In the genomic region with DNA sequence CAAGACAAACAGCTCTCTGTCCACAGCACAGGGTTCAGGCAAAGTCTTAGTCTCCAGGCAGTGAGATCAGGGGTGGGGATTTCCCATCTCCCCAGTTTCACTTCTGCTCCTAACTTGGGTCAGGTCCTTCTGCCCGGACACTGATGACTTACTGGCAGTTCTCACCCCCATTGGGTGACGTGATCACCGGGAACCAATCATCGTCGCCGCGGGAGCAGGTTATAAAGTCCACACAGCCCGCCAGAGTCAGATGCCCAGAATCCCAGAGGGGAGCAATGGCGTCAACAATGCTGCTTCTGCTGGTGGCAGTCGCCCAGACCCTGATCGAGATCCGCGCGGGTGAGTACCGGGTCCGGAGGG, we compare ENCODE assay signal across 8 mouse cellular contexts. TPM values are rescaled to one million over a fixed set of nuclear protein-coding genes. Genes with fewer than 3 reads are reported as not detected.
DNase-seq lines count a peak whose midpoint lies in the region; ATAC-seq and TF ChIP-seq lines count a peak whose summit lies in the region.

Gene H2-Q4, plus strand, starts transcription at position 249 of the 360 bp plus-strand sequence.

- no peaks in the 10 kb centered on the region for H3K9me3 ChIP-seq in hindbrain, postnatal 0 days (ENCODE audit: low read length)

- peak within 1 kb of the TSS; percentile 49 for H3K4me3 ChIP-seq in hindbrain, postnatal 0 days (ENCODE audit: low read length)

- peak; percentile 92 for ATAC-seq in activated CD4-positive, CD25-positive, alpha-beta regulatory T cell, adult 4 months
- ATAC-seq in hindbrain, postnatal 0 days: peak; percentile 93

- no peaks in the 10 kb centered on the region; the same call in 1 of the 2 replicates for H3K27me3 ChIP-seq in hindbrain, postnatal 0 days (ENCODE audit: insufficient read depth, low read length)

- no peak within 1 kb of the TSS for H3K27ac ChIP-seq in hindbrain, postnatal 0 days

- peak within 1 kb of the TSS; percentile 53 for H3K9ac ChIP-seq in hindbrain, postnatal 0 days (replicated peaks; ENCODE audit: low read length)

- peak within 1 kb of the TSS; percentile 91 for H3K4me2 ChIP-seq in hindbrain, postnatal 0 days (ENCODE audit: low read depth, low read length)

- WGBS in hindbrain, postnatal 0 days: 0% methylated on average over 16 of the region's 16 CpGs

- TF ChIP-seq CTCF in hindbrain, postnatal 0 days (IDR thresholded peaks at IDR 0.05; ENCODE audit: low read depth): no peak

- H3K36me3 ChIP-seq in hindbrain, postnatal 0 days (ENCODE audit: insufficient read depth, low read length): no peaks in the 10 kb centered on the region

- DNase-seq in embryo, embryonic 10 days (ENCODE audit: low spot score): peak; percentile 91
- peak; percentile 84 to 86 for DNase-seq in gastrocnemius, adult 8-10 months (ENCODE audit: low spot score in 2 of 2)
- DNase-seq in hindbrain, postnatal 0 days (ENCODE audit: low spot score): peak; percentile 82
- peak; percentile 67 to 76 for DNase-seq in left cerebral cortex, adult 18-20 months (ENCODE audit: low spot score in 2 of 2)
- DNase-seq in lung, postnatal 4 days: peak; percentile 92 to 95
- peak; percentile 76 for DNase-seq in retina, postnatal 1 day
- peak; percentile 91 for DNase-seq in thymus, postnatal 4 days

- no peaks in the 10 kb centered on the region for H3K4me1 ChIP-seq in hindbrain, postnatal 0 days (ENCODE audit: insufficient read depth, low read length)

RNA-seq across cellular contexts. Expression of gene H2-Q4, which starts in this region (rescaled TPM):
- 10 to 100 TPM; 12.1 to 12.7 TPM for polyA plus RNA-seq in activated CD4-positive, CD25-positive, alpha-beta regulatory T cell, adult 4 months (2017; shearing (Covaris generic))
- 1 to 10 TPM; 3.2 to 5.2 (median 4.0) TPM for total RNA-seq in gastrocnemius, adult 8-10 months (2022)
- total RNA-seq in hindbrain, postnatal 0 days (2014; rRNA removed): 3.6 and 5.3 TPM in 2 replicates
- polyA plus RNA-seq in hindbrain, postnatal 0 days (2015; fragmentation: Nextera tagmentation; extraction: Ambion mirVana): 1.2 and 1.9 TPM in 2 replicates
- total RNA-seq in left cerebral cortex, adult 18-20 months (2021): 1 to 10 TPM; 2.9 to 4.1 TPM
